Mouse (Mus musculus) heart, embryonic 12.5 days (tissue): ENCODE measurements at regions not wholly inside any gene's neighbourhood (a gene's known extent, or its start where the extent isn't known, plus 50 kb on each side); places are given as distances from the start of the nearest gene placed in this dataset.

ENCODE experiments used
- ATAC-seq: fragments of 200-750 bp; cut with Nextera tagmentation; 2 replicates; pipeline ENCODE4 v1.8.0; 2017; ENCODE audit warnings: moderate TSS enrichment, moderate library complexity; ENCODE audit not compliant: insufficient number of reproducible peaks, low FRiP score
- H3K27ac ChIP-seq: fragments of 300-500 bp; sonication (generic); 2 replicates; pipeline ENCODE4 v1.5.1; 2016; ENCODE audit warnings: mild to moderate bottlenecking, moderate library complexity; ENCODE audit not compliant: poor library complexity, severe bottlenecking
- H3K27me3 ChIP-seq: fragments of 300-500 bp; sonication (generic); replicated peaks from 2 replicates; pipeline ENCODE4 v1.6.1; 2016; ENCODE audit warnings: mild to moderate bottlenecking, moderate library complexity
- H3K36me3 ChIP-seq: fragments of 300-500 bp; sonication (generic); 2 replicates; pipeline ENCODE4 v1.6.1; 2016; ENCODE audit warnings: mild to moderate bottlenecking, moderate library complexity
- H3K4me1 ChIP-seq: fragments of 300-500 bp; sonication (generic); replicated peaks from 2 replicates; pipeline ENCODE4 v1.6.1; 2016; ENCODE audit warnings: mild to moderate bottlenecking
- H3K4me2 ChIP-seq: fragments of 300-500 bp; sonication (generic); 2 replicates; pipeline ENCODE4 v1.6.1; 2016; ENCODE audit warnings: mild to moderate bottlenecking, moderate library complexity
- H3K4me3 ChIP-seq: fragments of 300-500 bp; sonication (generic); 2 replicates; pipeline ENCODE4 v1.5.1; 2016; ENCODE audit warnings: mild to moderate bottlenecking
- H3K9ac ChIP-seq: fragments of 300-500 bp; sonication (generic); 2 replicates; pipeline ENCODE4 v1.6.1; 2016; ENCODE audit warnings: mild to moderate bottlenecking, moderate library complexity
- H3K9me3 ChIP-seq: fragments of 300-500 bp; sonication (generic); replicated peaks from 2 replicates; pipeline ENCODE4 v1.6.1; 2016; ENCODE audit warnings: mild to moderate bottlenecking, moderate library complexity
- WGBS: fragments of 180-500 bp; shearing (Covaris S2); methylation state at CpG from one replicate; pipeline ENCODE4 v1.1.7; 2016; 5-methylcytosine and 5-hydroxymethylcytosine counted together

DNA sequence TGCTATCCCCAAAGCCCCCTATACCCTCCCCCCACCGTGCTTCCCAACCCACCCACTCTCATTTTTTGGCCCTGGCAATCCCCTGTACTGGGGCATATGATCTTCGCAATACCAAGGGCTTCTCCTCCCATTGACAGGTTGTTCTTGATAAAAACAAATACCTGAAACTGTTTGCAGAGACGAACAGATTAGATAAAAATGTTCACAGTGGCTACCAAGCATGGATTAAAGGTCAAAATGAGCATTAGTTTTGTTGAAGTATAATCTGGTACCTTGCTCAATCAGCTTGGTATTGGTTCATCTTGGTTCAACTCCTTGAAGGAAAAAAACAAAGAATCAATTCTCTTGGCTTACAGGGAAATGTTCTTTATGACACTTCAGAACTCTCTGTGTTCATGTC is 81.5 kb upstream of the Dab2 start:
- Histone ChIP-seq H3K4me1 (0 out of 2 replicates have a peak, but pooled peaks cover 4% of the 10 kb centered on the region), H3K36me3 (no peaks in the 10 kb centered on the region), H3K9ac (no peak overlapping the region), H3K4me2 (no peak overlapping the region), H3K27me3 (no peaks in the 10 kb centered on the region), H3K4me3 (no peak overlapping the region), H3K27ac (no peak overlapping the region), H3K9me3 (no peaks in the 10 kb centered on the region)
- no peak for ATAC-seq
- WGBS: 62% methylated on average over 3 of the region's 3 CpGs

DNA sequence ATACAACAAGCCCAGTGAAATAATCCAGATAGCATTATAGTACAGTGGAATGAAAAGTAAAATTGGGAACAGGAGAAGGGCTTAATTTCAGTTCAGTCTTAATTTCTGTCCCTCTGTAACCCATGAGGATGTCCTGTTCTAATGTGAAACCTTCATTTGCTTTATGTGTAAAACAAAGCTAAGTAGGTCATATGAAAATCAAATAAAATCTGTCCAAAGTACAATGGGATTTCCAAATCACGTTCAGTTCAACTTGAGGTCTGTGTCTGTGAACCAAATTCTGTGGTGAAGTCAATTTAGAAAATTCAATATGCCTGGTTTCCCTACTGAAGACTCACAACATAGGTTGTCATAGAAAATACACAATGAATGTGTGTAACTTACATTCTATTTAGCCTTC is 74.4 kb upstream of the Dab2 start:
- no peak for ATAC-seq
- Histone ChIP-seq H3K36me3 (no peaks in the 10 kb centered on the region), H3K27me3 (no peaks in the 10 kb centered on the region), H3K9me3 (no peaks in the 10 kb centered on the region), H3K27ac (no peak overlapping the region), H3K4me3 (no peak overlapping the region), H3K4me2 (no peak overlapping the region), H3K9ac (no peak overlapping the region), H3K4me1 (no peaks in the 10 kb centered on the region)
- 73% methylated on average over 1 of the region's 1 CpGs for WGBS

DNA sequence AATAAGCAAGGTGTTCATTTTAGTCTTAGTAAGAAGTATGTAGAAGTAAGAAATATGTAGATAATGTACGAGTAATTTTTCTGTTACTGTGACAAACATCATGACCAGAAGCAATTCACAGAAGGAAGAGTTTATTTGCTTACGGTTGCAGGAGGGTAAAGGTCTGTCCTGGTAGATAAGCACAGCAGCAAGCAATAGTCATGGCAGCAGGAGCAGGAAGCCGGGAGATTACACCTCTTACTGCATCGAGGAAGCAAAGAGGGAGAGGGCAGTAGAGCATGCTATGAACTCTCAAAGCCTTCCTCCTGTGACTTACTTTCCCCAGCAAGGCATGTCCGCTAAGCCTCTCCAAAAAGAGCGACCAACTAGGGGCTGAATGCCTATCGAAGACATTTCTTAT is 69.0 kb upstream of the Dab2 start:
- H3K9ac ChIP-seq: no peak overlapping the region
- ATAC-seq: 0 out of 2 replicates have a peak, but pooled peaks have one; percentile 51
- no peak overlapping the region for H3K27ac ChIP-seq
- no peak overlapping the region for H3K4me2 ChIP-seq
- no peak overlapping the region for H3K4me3 ChIP-seq
- no peaks in the 10 kb centered on the region for H3K27me3 ChIP-seq
- H3K9me3 ChIP-seq: no peaks in the 10 kb centered on the region
- WGBS: 59% methylated on average over 7 of the region's 7 CpGs
- peaks cover 25% of the 10 kb centered on the region for H3K4me1 ChIP-seq
- H3K36me3 ChIP-seq: no peaks in the 10 kb centered on the region

DNA sequence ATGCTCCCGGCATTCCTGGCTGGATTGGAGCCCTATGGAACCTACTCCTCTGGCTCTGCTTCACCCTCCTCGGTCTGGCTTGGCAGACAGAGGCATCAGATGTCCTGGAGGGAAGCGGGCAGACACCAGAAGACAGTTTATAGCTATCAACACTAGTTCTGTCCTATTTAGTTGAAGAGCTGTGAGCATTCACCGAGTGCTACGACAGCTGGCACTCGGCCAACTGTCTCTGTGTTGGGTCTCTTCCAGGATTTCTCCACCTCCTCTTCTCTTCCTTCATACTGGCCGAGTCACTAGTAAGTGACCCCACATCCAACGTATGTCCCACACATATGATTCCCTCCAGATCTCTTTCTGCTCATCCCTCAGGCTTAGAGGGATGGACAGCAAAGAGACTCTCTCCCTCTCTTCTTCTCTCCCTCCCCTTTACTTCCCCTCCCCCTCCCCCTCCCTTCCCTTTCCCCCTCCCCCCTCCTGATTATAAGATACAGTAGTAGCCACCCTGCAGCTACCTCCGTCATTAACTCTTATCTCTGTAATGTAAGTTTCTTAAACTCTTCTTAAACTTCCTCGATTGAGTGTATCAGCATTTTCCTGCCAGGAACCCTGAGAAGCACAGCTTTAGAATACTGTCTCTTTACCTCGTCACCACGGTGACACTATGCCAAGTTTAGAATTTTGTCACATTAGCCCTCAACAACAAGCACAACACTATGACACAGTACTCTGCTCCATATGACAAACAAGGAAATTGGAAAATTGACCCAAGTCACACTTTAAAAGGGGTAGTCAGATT is 68.1 kb upstream of the Dab2 start:
- no peaks in the 10 kb centered on the region for H3K9me3 ChIP-seq
- WGBS: 30% methylated on average over 12 of the region's 12 CpGs
- H3K27me3 ChIP-seq: no peaks in the 10 kb centered on the region
- peak; percentile 64; the same call in 1 of the 2 replicates for ATAC-seq
- H3K4me1 ChIP-seq: peaks cover 25% of the 10 kb centered on the region
- peak overlapping the region; percentile 41 for H3K4me2 ChIP-seq
- no peak overlapping the region for H3K4me3 ChIP-seq
- H3K27ac ChIP-seq: no peak overlapping the region
- no peak overlapping the region for H3K9ac ChIP-seq
- H3K36me3 ChIP-seq: no peaks in the 10 kb centered on the region

DNA sequence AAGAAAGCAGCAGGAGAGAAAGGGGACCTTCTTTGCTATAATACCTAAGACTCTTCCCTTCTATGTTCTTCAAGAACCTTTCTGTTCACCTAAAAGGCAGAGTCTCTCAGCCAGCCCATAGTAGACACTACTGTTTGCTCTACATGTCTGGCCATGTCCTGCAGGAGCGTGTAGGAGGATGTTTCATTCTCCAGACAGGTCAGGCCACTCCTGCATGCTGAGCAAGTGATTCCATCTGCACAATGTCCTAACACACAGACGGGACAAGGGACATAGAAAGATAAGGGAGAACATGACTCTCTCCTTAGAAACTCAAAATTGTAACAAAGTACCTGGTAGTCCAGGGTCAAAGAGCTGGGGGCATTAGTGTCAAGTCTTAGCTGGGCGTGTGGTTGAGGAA is 66.0 kb upstream of the Dab2 start:
- H3K9me3 ChIP-seq: no peaks in the 10 kb centered on the region
- no peak overlapping the region for H3K9ac ChIP-seq
- no peak overlapping the region for H3K4me2 ChIP-seq
- no peaks in the 10 kb centered on the region for H3K36me3 ChIP-seq
- H3K27ac ChIP-seq: no peak overlapping the region
- WGBS: 40% methylated on average over 3 of the region's 3 CpGs
- ATAC-seq: no peak
- peaks cover 25% of the 10 kb centered on the region for H3K4me1 ChIP-seq
- H3K27me3 ChIP-seq: no peaks in the 10 kb centered on the region
- H3K4me3 ChIP-seq: no peak overlapping the region

DNA sequence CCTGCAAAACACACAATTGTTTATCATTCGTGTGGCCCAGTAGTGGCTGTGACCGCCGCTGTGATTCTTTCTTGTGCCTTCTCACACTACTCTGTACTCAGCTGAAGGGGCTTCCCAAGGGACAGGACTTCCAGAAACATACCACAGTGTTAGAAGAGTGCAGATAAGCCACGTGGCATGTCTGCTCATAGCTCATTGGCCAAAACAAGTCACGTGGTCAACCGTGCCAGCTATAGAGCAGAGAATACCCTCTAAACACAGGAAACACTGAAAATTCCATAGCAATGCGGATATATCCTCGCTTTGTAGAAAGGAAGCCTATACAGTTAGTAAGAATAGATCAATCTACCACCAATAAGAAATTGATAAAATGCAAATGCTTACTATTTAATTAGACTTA is 63.0 kb upstream of the Dab2 start:
- Histone ChIP-seq H3K4me3 (no peak overlapping the region), H3K36me3 (no peaks in the 10 kb centered on the region), H3K27ac (no peak overlapping the region), H3K4me1 (peaks cover 14% of the 10 kb centered on the region), H3K27me3 (no peaks in the 10 kb centered on the region), H3K9ac (no peak overlapping the region), H3K4me2 (no peak overlapping the region), H3K9me3 (no peaks in the 10 kb centered on the region)
- WGBS: 80% methylated on average over 8 of the region's 8 CpGs
- ATAC-seq: no peak

DNA sequence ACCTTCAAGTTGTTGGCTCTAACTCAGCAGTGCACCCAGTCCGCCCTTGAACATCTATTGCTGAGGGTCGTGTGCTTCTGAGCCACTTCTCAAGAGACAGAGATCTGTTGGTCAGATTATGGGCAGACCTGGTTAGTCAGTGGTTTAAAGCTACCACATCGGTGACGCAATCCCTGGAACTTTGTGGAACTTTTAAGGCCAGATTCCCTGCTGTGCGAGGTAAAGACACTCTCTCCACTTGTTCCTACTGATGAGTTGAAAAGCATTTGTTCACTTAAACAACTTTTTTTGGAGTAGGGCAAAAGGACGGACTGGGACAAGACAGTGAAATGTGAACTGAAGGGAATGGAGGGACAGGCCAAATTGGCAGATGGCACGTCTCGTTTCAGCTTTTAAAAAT is 61.9 kb upstream of the Dab2 start:
- Histone ChIP-seq H3K36me3 (no peaks in the 10 kb centered on the region), H3K9ac (no peak overlapping the region), H3K9me3 (no peaks in the 10 kb centered on the region), H3K4me1 (peaks cover 11% of the 10 kb centered on the region), H3K4me2 (no peak overlapping the region), H3K4me3 (no peak overlapping the region), H3K27ac (no peak overlapping the region), H3K27me3 (no peaks in the 10 kb centered on the region)
- WGBS: 58% methylated on average over 8 of the region's 8 CpGs
- ATAC-seq: no peak

DNA sequence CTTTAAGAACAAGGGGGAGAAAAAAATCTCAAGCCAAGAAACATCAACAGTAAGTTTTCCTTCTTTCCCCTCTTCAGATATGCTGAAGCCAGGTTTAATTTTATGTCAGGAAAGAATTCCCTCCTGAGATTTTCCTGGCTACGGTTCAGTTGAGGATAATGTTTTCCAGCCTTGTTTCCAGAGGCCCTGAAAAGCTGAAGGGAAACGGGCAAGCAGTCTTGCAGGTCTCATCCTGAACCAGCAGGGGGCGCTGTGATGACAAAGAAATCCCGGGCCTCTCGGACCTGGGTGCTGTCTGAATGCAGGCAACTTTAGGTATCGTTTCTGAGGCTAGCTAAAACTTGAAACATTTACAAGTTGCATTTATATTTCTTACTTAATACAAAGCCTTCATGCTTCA is 61.5 kb upstream of the Dab2 start:
- WGBS: 3% methylated on average over 6 of the region's 6 CpGs
- peak; percentile 27; the same call in 1 of the 2 replicates for ATAC-seq
- Histone ChIP-seq H3K9me3 (no peaks in the 10 kb centered on the region), H3K4me3 (no peak overlapping the region), H3K27ac (no peak overlapping the region), H3K9ac (no peak overlapping the region), H3K27me3 (no peaks in the 10 kb centered on the region), H3K4me1 (peaks cover 10% of the 10 kb centered on the region), H3K4me2 (no peak overlapping the region), H3K36me3 (no peaks in the 10 kb centered on the region)

DNA sequence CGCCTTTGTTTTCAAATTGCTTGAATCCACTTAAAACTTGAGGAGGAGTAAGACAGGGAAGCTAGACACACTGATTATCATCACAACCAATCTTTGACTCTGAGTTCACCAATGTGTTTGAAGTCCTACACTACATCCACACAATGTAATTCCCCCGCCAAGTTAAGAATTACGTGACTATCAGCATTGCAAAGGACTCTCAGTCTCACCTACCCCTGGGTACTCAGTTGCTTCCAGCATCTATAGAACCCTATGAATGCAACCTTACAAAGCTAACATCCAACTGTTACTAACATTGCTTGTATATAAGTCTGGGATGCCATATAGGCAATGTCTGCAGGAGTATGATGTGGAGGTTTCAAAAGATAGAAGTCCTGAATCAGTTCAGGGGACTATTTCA is 60.8 kb upstream of the Dab2 start:
- WGBS: 89% methylated on average over 3 of the region's 3 CpGs
- Histone ChIP-seq H3K27me3 (no peaks in the 10 kb centered on the region), H3K9me3 (no peaks in the 10 kb centered on the region), H3K4me3 (no peak overlapping the region), H3K4me2 (no peak overlapping the region), H3K4me1 (peaks cover 4% of the 10 kb centered on the region), H3K9ac (no peak overlapping the region), H3K36me3 (no peaks in the 10 kb centered on the region), H3K27ac (no peak overlapping the region)
- no peak for ATAC-seq

DNA sequence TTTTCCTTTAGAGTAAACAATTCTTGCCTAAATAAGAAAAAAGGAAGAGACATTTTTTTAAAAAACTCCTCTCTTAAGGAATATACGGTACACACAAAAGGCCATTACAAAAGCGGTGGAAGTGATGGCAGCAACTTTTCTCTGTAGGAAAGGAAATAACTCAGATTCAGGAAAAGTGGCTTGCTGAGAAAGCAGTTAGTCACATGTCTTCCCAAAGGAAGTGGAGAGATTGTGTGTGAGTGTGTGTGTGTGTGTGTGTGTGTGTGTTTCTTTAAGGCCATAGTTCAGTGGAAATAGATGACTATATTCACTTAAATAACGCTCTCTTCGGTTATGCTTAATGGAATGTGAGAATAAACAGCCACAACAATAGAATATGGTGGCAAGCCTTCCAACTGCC is 57.5 kb upstream of the Dab2 start:
- H3K36me3 ChIP-seq: no peaks in the 10 kb centered on the region
- no peaks in the 10 kb centered on the region for H3K27me3 ChIP-seq
- peak; percentile 33; the same call in 1 of the 2 replicates for ATAC-seq
- H3K4me3 ChIP-seq: no peak overlapping the region
- no peak overlapping the region for H3K4me2 ChIP-seq
- H3K27ac ChIP-seq: no peak overlapping the region
- no peaks in the 10 kb centered on the region for H3K9me3 ChIP-seq
- H3K9ac ChIP-seq: no peak overlapping the region
- WGBS: 52% methylated on average over 4 of the region's 4 CpGs
- peaks cover 3% of the 10 kb centered on the region; the same call in 1 of the 2 replicates for H3K4me1 ChIP-seq

DNA sequence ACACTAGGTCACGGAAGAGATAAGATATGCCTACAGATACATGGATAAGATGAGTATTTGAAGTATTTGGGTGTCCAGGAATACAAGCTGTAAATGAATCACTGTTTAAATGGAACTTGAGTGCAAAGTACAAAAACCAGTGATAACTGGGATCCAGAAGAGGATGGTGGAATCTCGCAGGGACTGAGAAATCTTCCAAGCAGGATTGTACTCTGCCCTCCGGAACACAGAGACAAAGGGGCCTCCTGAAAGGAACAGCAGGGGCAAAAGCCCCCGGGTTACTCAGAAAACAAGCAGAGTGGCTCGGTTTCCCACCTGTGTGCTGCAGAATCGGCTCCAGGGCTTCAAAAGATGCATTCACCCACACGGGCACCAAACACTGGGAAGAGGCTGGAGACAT is 55.2 kb upstream of the Dab2 start:
- no peaks in the 10 kb centered on the region for H3K27me3 ChIP-seq
- WGBS: 22% methylated on average over 7 of the region's 7 CpGs
- ATAC-seq: no peak
- H3K4me3 ChIP-seq: no peak overlapping the region
- no peaks in the 10 kb centered on the region for H3K36me3 ChIP-seq
- no peaks in the 10 kb centered on the region for H3K9me3 ChIP-seq
- H3K4me1 ChIP-seq: peaks cover 3% of the 10 kb centered on the region; the same call in 1 of the 2 replicates
- H3K27ac ChIP-seq: no peak overlapping the region
- no peak overlapping the region for H3K4me2 ChIP-seq
- no peak overlapping the region for H3K9ac ChIP-seq
